Mouse (Mus musculus) bone marrow macrophage, adult 2 months (primary cell): ENCODE results near the gene Dgkd. TPM values are rescaled to one million over a fixed set of nuclear protein-coding genes. Genes with fewer than 3 reads are reported as not detected.
A peak's percentile ranks its signal among the peaks of the same experiment; 100 is the strongest.

Experiments used
- H3K27ac ChIP-seq: 2 replicates; pipeline ENCODE4 v1.5.1; 2012; ENCODE audit warnings: low read depth, low read length; ENCODE audit not compliant: insufficient read depth
- H3K4me1 ChIP-seq: 2 replicates; pipeline ENCODE4 v1.6.1; 2012; ENCODE audit warnings: low read length; ENCODE audit not compliant: control insufficient read depth, insufficient read depth
- H3K4me3 ChIP-seq: 2 replicates; pipeline ENCODE4 v1.5.1; 2012; ENCODE audit warnings: mild to moderate bottlenecking, low read length, moderate library complexity; ENCODE audit not compliant: insufficient read depth
- CTCF ChIP-seq: IDR thresholded peaks from 2 replicates; pipeline ENCODE4 v1.5.1; 2012; ENCODE audit warnings: low read depth, mild to moderate bottlenecking, low read length, moderate library complexity
- POLR2A ChIP-seq: IDR thresholded peaks from 2 replicates; pipeline ENCODE4 v1.6.1; 2012; ENCODE audit warnings: mild to moderate bottlenecking, low read depth, low read length, borderline replicate concordance
- polyA plus RNA-seq: library from polyadenylated mRNA; stranded (reverse); fragments of >200 nt; gene quantifications from 2 replicates; pipeline ENCODE4 v1.2.4, GENCODE M21; 2012; ENCODE audit not compliant: missing spikeins, insufficient read depth, insufficient read length

The Dgkd gene
- polyA plus RNA-seq, 1 experiment, result 100 TPM

- TF ChIP-seq POLR2A, result no peak
- TF ChIP-seq CTCF, result no peak
- H3K27ac ChIP-seq, result no peak overlapping the region
- H3K4me1 ChIP-seq, result peaks cover 54% of the 10 kb centered on the region
- no peak overlapping the region for H3K4me3 ChIP-seq
These were observed 4.9 kb downstream of the Dgkd start for GRCm38 (mm10) chr1:87858031-87858430.

- Histone ChIP-seq H3K4me1 (peaks cover 59% of the 10 kb centered on the region), H3K4me3 (no peak overlapping the region), H3K27ac (no peak overlapping the region)
- TF ChIP-seq POLR2A (no peak), CTCF (no peak)
These were observed 5.4 kb downstream of the Dgkd start for GRCm38 (mm10) chr1:87858529-87858928.

DNA sequence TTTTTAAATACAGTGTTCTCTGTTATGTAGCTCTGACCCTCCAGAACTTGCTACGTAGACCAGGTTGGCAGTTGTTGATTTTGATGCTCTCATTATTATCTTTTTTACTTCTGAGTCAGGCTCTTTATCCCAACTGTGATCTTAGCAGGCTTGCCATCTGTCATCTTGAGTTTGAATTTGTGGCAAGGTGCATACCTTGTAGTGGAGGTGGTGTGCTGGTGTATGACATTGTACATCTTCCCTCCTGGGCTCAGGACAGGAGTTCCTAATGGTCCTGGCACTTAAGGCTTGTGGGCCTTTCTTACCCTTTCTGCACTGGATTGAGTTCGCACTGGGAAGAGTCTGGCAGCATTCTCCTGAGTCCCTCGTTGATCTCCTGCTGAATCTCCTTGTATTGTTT is 10.5 kb downstream of the Dgkd start:
- Histone ChIP-seq H3K27ac (no peak overlapping the region), H3K4me3 (no peak overlapping the region), H3K4me1 (peaks cover 72% of the 10 kb centered on the region)
- no peak for TF ChIP-seq POLR2A
- no peak for TF ChIP-seq CTCF

GRCm38 (mm10) chr1:87864889-87865288 is 11.8 kb downstream of the Dgkd start:
- H3K4me1 ChIP-seq, result peaks cover 75% of the 10 kb centered on the region
- peak overlapping the region; percentile 15; the same call in 1 of the 2 replicates for H3K27ac ChIP-seq
- TF ChIP-seq POLR2A (no peak), CTCF (no peak)
- no peak overlapping the region for H3K4me3 ChIP-seq

GRCm38 (mm10) chr1:87866672-87867071 is 13.6 kb downstream of the Dgkd start:
- Histone ChIP-seq H3K27ac (peak overlapping the region; percentile 75), H3K4me3 (no peak overlapping the region), H3K4me1 (peaks cover 81% of the 10 kb centered on the region)
- TF ChIP-seq POLR2A (no peak), CTCF (no peak)

GRCm38 (mm10) chr1:87871546-87871945 is 18.5 kb downstream of the Dgkd start:
- Histone ChIP-seq H3K4me1 (peaks cover 79% of the 10 kb centered on the region), H3K4me3 (no peak overlapping the region), H3K27ac (peak overlapping the region; percentile 55)
- TF ChIP-seq CTCF (no peak), POLR2A (no peak)

DNA sequence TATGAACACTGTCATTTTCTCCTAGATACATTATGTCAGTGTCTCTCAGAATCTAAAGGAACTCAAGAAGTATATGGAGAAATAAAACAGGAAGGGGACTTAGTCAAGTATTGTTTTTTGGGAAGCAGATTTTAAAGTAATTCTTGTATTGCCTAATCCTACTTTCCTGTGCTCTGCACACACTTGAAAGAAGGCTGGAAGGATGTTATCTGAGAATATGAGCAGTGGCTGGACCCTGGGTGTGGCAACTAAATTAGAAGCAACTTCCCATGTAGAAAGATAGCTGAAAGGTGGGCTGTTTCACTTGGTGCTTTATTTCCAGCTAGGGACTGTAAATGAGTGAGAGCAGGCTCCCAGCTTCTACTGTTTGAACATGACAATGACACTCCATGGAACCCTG is 20.0 kb downstream of the Dgkd start:
- peaks cover 80% of the 10 kb centered on the region for H3K4me1 ChIP-seq
- H3K4me3 ChIP-seq, result no peak overlapping the region
- no peak for TF ChIP-seq POLR2A
- H3K27ac ChIP-seq, result peak overlapping the region; percentile 84

GRCm38 (mm10) chr1:87876065-87876464 is 23.0 kb downstream of the Dgkd start:
- Histone ChIP-seq H3K27ac (no peak overlapping the region), H3K4me3 (no peak overlapping the region), H3K4me1 (peaks cover 81% of the 10 kb centered on the region)
- no peak for TF ChIP-seq CTCF
- TF ChIP-seq POLR2A, result no peak

- no peak for TF ChIP-seq CTCF
- no peak for TF ChIP-seq POLR2A
- Histone ChIP-seq H3K4me3 (no peak overlapping the region), H3K4me1 (peaks cover 66% of the 10 kb centered on the region), H3K27ac (no peak overlapping the region)
These were observed 24.6 kb downstream of the Dgkd start for GRCm38 (mm10) chr1:87877552-87878283.

DNA sequence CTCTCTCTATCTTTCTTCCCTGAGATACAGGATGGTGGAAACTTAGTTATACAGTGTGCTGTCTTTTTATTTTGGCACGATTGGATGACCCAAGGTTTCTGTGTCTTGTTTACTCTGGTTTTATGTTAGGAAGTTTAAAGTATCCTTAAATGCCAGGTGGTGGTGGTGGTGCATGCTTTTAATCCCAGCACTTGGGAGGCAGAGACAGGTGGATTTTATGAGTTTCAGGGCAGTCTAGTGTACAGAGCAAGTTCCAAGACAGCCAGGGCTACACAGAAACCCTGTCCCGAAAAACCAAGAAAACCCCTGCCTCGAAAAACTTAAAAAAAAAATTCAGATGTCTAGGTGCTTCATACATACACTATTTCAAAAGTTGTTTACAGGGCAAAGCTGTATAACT is 25.9 kb downstream of the Dgkd start:
- Histone ChIP-seq H3K4me3 (no peak overlapping the region), H3K27ac (no peak overlapping the region), H3K4me1 (peaks cover 59% of the 10 kb centered on the region)
- no peak for TF ChIP-seq POLR2A
- TF ChIP-seq CTCF, result no peak
